Mouse (Mus musculus) left cerebral cortex, postnatal 10 days (tissue): ENCODE data around the gene B3galt4. TPM values are rescaled to one million over a fixed set of nuclear protein-coding genes. Genes with fewer than 3 reads are reported as not detected.
"Not testable (repeated sequence)": the region's sequence is repeated elsewhere in the genome, so short reads cannot be mapped to it uniquely, and the experiment has no call there.

Source experiments
- DNase-seq, 2 experiments: peaks; one replicate each; pipeline ENCODE4 v3.0.0; 2021 to 2022; ENCODE audit warnings: low spot score in 2 of 2, mixed read lengths in 1 of 2; ENCODE audit errors: extremely low spot score in 1 of 2
- intact Hi-C: fragments of 180-260 bp; cut with DNase I; formaldehyde crosslinking; loops from one replicate; pipeline ENCODE4 v1.15.1; 2025
- total RNA-seq, 2 experiments: library from RNA; stranded (reverse); gene quantifications; 2 replicates each; pipeline ENCODE4 v1.2.3; 2021

The B3galt4 gene
- 1 to 10 TPM; 5.2 to 9.8 TPM for total RNA-seq

DNA sequence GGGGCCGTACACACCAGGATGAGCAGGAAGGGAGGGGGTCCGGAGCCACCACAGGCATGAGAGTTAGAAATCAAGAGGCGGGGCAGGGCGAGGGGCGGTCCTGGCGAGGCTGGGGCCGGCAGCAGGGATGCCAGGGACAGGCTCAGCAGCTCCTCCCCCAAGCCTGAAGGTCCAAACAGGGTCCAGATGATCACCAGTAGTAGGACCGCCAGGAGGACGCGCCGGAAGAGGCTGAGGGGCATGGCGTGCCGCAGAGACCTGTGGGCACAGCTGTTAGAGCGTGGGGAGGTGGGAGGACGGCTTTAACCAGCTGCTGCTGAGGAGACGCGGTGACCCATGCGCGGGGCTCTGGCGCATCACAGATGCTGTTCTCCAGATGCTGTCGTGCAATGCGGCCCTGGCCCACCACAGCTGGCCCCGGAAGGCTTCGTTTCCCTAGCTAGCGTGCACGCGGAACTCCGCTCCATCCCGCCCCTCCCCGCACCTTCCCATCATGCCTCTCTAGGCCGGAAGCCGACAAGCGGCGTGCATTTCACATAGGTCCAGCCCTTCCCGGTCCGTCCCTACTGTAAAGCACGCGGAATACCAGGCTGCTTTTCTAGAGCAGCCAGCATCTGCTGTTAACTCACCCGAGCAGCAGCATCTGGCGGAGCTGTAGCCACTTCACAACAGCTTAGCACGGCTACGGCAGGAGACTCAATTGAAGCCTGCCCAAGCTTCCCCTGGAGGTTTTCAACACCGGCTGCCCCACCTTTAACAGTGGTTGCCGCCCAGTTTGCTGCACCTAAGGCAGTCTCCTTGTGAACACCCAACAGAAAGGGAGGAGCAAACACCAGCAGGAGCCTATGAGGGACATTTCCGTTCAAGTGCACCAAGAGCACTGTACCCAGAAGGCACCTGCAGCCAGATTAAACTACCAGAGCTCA is at the start of gene B3galt4:
Gene B3galt4 (minus strand): TSS at position 468 of the 926 bp plus-strand sequence.
- intact Hi-C loops = no loop called here

DNA sequence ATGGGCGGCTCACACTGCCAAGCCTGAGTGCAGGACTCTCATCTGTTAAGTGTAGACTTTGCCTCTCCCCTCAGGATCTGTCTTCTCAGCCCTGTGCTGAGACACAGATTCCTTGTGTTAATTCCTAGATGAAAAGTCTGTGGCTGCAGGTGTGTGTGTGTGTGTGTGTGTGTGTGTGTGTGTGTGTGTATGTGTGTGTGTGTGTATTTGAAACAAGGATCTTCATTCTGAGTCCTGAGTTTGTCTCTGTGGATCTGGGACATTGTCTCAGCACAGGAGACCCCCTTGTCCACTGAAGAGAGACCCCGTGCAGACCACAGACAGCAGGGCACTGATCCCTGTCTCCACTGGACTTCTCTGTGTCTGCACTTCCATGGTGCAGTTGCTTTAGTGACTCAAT is 49.5 kb upstream of the B3galt4 start:
- DNase-seq, intact Hi-C loops: not testable (repeated sequence)

More for the DNA sequence above, at the start of gene B3galt4:
- DNase-seq = peak in 1 of 2 experiments; percentile 91

DNA sequence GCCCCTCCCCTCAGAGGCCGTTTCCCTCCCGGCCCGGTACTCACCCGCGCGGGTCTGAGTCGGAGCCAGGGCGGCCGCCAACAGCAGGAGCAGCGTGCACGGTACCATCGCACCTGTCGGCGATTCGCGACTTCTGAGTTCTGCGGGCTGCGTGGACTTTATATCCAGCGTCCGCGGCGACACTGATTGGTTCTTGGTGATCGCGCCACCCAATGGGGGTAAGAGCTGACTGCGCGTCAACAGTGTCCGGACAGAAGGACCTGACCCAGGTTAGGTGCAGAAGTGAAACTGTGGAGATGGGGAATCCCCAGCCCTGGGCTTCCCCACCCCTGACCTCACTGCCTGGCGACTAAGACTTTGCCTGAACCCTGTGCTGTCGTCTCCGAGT is 48.9 kb upstream of the B3galt4 start, which contains the start of gene H2-K1:
Gene H2-K1 (minus strand): TSS at position 198 of the 388 bp plus-strand sequence.
- intact Hi-C loops = no loop called here
- peak; percentile 70 to 90 for DNase-seq

DNA sequence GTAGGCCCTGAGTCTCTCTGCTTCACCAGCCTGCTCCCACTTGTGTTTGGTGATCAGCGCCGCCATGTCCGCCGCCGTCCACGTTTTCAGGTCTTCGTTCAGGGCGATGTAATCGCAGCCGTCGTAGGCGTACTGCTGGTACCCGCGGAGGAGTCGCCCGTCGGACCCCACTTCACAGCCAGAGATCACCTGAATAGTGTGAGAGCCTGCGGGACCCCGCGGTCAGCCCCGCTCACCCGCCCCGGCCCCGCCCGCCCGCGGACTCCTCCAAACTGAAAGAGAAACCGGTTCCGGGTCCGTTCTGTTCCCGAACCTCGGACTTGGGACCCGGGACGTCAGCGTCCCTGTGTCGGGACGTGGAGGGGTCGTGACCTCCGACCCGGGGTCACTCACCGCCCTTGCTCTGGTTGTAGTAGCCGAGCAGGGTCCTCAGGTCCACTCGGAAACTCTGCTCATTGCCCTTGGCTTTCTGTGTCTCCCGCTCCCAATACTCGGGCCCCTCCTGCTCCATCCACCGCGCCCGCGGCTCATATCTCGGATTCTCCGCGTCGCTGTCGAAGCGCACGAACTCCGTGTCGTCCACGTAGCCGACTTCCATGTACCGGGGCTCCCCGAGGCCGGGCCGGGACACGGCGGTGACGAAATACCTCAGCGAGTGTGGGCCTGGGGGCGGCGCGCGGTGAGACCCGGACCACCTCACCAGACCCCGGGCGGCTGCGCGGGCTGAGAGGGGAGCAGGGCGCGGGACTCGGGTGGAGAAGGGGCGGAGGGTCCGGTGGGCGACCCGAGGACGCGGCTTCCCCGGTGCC is 48.3 kb upstream of the B3galt4 start:
- intact Hi-C loops = loop anchor here (5.0 to 10.0 kb wide), 2 partner anchors 1293 to 1345 kb away; partner anchors contain the start of gene H2-Q2
- DNase-seq = peak in 1 of 2 experiments; percentile 49

DNA sequence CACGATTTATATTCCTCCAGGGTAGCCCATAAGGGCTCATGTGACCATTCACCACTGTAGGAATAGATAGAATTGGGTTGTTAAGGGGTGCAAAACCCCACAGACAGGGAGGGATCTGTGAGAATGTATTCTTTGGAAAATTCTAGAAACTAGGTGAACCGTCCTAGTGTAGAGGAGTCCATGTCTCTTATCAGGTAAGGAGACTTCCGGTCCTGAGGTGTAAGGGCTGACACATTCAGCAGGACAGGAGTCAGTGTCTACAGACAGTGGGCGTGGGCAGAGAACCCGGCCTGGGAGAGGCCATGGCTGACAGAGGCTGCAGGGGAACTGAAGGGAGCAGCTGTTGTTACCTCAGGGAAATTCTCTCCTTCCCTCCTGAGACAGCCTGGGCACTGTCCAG is 47.4 kb upstream of the B3galt4 start:
- intact Hi-C loops = loop anchor here (5.0 to 10.0 kb wide), 2 partner anchors 1294 to 1346 kb away; partner anchors contain the start of gene H2-Q2
- DNase-seq = not testable (repeated sequence)

DNA sequence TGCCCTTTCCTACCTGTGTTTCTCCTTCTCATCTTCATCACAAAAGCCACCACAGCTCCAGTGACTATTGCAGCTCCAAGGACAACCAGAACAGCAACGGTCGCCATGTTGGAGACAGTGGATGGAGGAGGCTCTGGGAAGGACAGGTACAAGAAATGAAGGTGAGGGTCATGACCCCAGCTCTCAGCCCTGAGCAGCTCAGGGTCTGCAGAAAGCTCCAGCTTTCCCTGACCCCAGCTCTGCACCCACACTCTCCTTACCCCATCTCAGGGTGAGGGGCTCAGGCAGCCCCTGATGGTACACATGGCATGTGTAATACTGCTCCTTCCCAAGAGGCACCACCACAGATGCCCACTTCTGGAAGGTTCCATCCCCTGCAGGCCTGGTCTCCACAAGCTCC is 45.7 kb upstream of the B3galt4 start:
- intact Hi-C loops = loop anchor here (5.0 to 10.0 kb wide), 2 partner anchors 1295 to 1348 kb away; partner anchors contain the start of gene H2-Q2
- DNase-seq = not testable (repeated sequence)

DNA sequence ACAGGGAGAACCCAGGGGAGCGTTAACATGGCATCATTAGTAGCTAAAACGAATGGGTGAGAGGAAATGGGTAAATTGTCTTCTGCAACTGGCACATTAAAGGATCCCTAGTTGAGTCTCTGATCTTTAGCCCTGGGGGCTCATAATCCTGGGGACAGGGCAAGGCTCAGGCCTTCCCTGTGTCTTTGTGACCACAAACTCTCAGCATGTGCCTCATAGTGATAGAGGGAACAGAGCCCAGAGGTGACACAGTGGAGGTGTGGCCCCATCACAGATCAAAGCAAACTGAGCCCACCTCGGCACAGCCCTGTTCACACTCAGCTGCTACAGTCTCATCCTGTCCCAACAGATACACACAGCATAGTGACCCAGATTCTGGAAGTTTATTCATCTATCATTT is 44.4 kb upstream of the B3galt4 start:
- intact Hi-C loops = loop anchor here (2.0 to 10.0 kb wide), 3 partner anchors 1273 to 1349 kb away; partner anchors contain the start of gene H2-Q2

DNA sequence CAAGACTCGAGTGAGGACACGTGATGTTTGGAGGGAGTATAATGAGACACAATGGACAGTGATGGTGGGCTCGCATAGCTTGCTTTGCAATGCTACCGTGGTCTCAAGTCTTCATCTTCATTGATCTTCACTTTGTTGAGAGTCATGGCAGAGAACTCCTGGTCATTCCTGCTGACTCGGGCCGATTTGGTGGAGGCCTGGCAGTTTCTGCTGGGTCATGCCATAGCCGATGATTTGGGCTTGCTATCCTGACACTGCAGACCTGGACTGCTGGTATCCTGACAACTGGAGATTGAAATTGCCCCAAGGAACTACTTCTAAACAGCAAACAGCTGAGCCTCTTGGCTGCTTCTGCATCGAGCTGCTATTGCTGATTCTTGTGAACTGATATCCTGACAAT is 43.7 kb upstream of the B3galt4 start:
- DNase-seq = no peak
- intact Hi-C loops = loop anchor here (2.0 to 10.0 kb wide), 3 partner anchors 1274 to 1350 kb away; partner anchors contain the start of gene H2-Q2

More for the DNA sequence above, 44.4 kb upstream of the B3galt4 start:
- no peak for DNase-seq

DNA sequence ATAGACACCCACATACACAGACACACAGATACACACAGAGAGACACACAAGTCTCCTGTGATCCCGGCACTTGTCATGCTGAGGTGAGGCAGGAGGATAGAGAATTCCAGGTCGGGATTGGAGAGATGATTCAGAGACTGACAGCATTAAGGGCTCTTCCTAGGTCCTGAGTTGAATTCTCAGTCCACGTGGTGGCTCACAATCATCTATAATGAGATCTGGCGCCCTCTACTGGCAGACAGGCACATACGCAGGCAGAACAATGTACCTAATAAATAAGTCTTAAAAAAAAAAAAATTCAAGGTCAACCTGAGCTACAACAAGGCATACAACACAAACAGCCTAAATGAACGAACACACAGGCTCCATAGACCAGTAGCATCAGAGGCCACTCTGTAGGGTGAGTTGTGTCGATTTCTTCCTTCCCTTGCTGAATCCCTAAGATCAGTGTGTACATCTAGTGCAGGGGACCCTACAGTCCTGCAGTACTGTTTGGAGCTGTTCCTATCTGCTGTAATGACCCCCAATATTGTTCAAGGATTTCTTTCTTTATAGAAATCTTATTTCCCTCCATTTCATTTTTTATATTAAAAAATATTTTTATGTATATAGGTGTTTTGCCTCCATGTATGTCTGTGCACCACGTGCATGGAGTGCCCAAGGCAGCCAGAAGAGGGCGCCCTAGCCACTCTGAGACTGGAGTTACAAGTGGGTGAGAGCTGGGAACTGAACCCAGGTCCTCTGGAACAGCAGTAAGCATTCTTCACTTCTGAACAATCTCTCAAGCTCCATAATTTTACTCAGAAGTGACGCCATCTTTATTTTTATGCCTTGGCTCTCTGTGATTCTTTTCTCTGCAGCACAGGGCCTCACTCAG is 40.7 kb upstream of the B3galt4 start:
- DNase-seq = peak; percentile 16 to 61
- intact Hi-C loops = loop anchor here (10.0 kb wide), 1 partner anchor 1353 kb away; the partner anchor contains the start of gene H2-Q2

DNA sequence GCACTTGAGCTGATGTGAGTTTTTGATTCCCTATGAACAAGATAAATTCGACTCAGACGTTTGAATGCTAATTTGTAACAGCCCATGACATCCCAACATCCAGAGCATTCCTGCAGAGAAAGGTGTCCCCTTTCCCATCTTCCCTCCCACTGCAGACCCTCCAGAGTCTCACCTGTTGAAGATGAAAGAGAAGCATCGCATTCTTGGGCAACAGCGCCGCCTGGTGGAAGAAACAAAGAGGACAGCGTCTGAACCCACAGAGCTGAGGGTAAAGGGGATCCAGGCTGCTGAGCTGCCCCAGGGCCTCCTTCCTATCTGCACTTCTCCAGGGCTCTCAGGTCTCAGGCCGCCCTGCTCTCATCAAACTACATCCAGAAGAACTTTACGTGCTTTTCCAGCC is 30.8 kb upstream of the B3galt4 start:
- DNase-seq, intact Hi-C loops: not testable (repeated sequence)

DNA sequence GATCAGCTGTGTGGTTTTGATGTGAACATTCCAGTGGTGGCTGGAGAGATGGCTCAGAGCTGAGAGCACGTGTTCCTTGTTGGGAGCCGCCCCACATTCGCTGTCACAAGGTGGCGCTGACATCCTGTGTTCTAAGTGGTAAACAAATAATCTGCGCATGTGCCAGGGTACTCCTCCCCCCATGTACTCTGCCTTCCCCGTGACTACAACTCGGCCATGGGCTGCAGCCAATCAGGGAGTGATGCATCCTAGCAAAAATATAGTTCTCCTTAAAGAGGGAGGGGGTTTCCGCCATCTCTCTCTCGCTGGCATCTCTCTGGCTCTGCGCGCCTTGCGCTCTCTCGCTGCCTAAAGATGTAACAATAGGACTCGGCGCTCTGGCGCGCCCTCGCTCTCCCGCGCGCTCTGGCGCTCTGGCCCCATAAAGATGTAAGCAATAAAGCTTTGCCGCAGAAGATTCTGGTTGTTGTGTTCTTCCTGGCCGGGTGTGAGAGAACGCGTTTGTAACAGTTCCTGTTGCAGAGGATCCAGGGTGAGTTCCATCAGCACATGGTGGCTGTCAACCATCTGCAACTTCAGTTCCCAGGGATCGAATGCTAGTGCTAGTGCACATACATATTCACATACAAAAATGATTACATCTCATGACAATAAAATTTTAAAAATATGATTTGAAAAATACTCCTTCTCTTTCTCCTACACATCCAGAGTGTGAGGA is 30.1 kb upstream of the B3galt4 start:
- peak; percentile 85 to 92 for DNase-seq
- intact Hi-C loops = not testable (repeated sequence)

DNA sequence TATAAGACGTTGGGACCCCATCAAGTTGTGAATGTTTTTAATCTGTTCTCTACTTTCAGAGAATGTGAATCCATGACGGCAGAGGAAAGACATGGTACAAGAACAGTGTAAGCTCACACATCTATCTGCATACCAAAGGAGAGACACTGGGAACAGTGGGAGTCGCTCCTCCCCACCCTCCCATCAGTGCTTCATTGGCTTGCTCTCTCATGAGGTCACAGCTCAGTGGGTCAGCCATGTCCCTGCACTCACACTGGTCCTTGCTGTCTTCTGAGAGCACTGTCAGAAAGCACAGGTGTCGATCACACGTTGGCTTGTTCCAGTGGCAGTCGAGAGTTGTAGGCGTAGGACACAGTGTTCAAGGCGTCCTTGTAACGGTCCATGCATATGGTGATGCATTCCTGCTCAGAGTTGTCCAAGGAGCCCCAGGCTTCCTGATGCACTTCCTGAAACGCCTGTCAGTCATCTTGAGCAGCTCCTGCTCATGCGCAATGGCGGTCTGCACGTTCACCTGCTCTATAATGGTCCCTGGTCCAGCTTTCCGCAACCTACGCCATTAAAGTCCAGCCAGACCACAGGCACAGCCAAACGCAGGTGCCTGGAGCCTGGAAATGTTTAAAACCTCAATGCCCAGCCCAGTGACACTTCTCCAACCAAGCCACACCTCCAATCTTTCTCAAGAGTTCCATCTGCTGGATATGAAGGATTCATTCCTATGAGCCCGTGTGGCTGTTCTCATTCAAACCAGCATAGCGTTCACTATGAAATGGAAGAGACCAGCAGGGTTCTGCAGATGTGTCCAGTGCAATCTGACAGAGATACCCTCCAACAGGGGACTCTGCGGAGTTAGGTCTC is 29.1 kb upstream of the B3galt4 start:
- no peak for DNase-seq
- intact Hi-C loops = no loop called here

DNA sequence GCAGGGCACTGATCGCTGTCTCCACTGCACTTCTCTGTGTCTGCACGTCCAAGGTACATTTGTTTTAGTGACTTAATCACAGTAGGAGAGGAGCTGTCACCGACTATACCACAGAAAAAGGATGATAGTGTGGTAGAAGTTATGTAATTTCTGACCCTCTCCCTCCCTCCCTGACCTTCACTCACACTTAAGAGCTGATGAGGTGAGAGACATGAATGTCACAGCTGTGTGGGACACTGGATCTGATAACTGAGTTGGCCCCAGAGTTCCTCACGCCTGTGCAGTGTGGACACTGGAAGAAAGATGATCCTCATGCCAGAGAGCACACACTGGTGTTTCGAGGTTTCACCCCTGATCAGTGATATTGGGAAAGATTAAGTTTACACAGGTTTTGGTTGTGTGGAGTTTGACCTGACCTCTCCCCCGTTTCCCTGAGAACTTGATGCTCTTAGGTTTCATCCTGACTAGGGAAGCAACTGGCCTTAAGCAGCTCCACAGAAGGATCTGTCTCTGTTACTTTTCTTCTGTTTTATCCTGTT is 28.3 kb upstream of the B3galt4 start:
- no peak for DNase-seq
- intact Hi-C loops = no loop called here

DNA sequence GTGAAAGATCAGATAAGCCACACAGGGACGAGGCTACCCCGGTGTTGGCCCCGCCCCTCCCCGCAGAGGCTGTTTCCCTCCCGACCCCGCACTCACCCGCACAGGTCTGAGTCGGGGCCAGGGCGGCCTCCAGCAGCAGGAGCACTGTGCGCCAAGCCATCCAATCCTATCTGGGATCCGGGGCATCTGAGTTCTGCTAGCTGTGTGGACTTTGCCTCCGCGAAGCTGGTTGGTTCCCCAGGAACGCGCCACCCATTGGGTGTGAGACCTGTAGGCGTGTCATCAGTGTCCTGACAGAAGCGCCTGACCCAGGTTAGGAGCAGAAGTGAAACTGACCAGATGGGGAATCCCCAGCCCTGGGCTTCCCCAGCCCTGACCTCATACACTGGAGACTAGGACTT is 27.3 kb upstream of the B3galt4 start:
- intact Hi-C loops = no loop called here

DNA sequence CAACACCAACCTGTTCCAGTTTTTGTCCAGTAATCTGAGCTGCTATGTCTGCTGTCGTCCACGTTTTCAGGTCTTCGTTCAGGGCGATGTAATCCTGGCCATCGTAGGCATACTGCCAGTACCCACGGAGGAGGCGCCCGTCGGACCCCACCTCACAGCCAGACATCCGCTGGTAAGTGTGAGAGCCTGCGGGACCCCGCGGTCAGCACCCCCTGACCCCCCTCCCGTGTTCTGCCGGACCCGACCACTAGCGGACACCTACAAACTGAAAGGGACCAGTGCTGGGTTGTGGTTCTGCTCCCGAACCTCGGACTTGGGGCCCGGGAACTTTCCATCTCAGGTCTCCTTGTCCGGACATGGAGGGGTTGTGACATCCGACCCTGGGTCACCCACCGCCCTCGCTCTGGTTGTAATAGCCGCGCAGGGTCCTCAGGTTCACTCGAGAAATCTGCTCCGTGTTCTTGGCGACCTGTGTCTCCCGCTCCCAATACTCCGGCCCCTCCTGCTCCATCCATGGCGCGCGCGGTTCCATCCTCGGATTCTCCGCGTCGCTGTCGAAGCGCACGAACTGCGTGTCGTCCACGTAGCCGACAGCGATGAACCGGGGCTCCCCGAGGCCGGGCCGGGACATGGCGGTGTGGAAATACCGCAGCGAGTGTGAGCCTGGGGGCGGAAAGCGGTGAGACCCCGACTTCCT is 26.7 kb upstream of the B3galt4 start:
- intact Hi-C loops = no loop called here
- DNase-seq = no peak

More for the DNA sequence above, 27.3 kb upstream of the B3galt4 start:
- peak in 1 of 2 experiments; percentile 77 for DNase-seq

DNA sequence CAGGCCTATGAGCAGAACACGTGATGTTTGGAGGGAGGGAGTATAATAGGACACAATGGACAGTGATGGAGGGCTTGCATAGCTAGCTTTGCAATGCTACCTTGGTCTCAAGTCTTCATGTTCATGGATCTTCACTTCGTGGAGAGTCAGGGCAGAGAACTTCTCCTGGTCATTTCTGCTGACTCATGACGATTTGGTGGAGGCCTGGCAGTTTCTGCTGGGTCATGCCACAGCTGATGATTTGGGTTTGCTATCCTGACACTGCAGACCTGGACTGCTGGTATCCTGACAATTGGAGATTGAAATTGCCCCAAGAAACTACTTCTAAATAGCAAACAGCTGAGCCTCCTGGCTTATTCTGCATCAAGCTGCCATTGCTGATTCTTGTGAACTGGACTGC is 22.3 kb upstream of the B3galt4 start:
- intact Hi-C loops = loop anchor here (2.0 kb wide), 1 partner anchor 1295 kb away; no protein-coding TSS in a partner anchor
- DNase-seq = no peak
